Mouse (Mus musculus): ENCODE data around the gene Stab2. TPM values are rescaled to one million over a fixed set of nuclear protein-coding genes. Genes with fewer than 3 reads are reported as not detected.

The Stab2 gene
- polyA plus RNA-seq, 1 experiment, result 0.31 TPM

- H3K27ac ChIP-seq (ENCODE audit: insufficient read depth, low read depth, low read length), result no peak overlapping the region
- peaks cover 25% of the 10 kb centered on the region for H3K4me1 ChIP-seq (ENCODE audit: control insufficient read depth, insufficient read depth, low read length)
- H3K4me3 ChIP-seq (ENCODE audit: insufficient read depth, low read length), result no peak overlapping the region
- no peak for TF ChIP-seq CTCF (IDR thresholded peaks at IDR 0.05; ENCODE audit: low read depth, low read length)
- TF ChIP-seq POLR2A (IDR thresholded peaks at IDR 0.05; ENCODE audit: borderline replicate concordance, low read depth, low read length), result no peak
These were observed 129.1 kb downstream of the Stab2 start for GRCm38 (mm10) chr10:86878721-86879120.

GRCm38 (mm10) chr10:86872591-86872990 is 135.2 kb downstream of the Stab2 start:
- TF ChIP-seq POLR2A (IDR thresholded peaks at IDR 0.05; ENCODE audit: borderline replicate concordance, low read depth, low read length), result no peak
- no peak for TF ChIP-seq CTCF (IDR thresholded peaks at IDR 0.05; ENCODE audit: low read depth, low read length)
- H3K27ac ChIP-seq (ENCODE audit: insufficient read depth, low read depth, low read length), result no peak overlapping the region
- peaks cover 3% of the 10 kb centered on the region; the same call in 1 of the 2 replicates for H3K4me1 ChIP-seq (ENCODE audit: control insufficient read depth, insufficient read depth, low read length)
- no peak overlapping the region for H3K4me3 ChIP-seq (ENCODE audit: insufficient read depth, low read length)

GRCm38 (mm10) chr10:86872121-86872520 is 135.7 kb downstream of the Stab2 start:
- Histone ChIP-seq H3K27ac (ENCODE audit: insufficient read depth, low read depth, low read length) (no peak overlapping the region), H3K4me3 (ENCODE audit: insufficient read depth, low read length) (no peak overlapping the region), H3K4me1 (ENCODE audit: control insufficient read depth, insufficient read depth, low read length) (peaks cover 3% of the 10 kb centered on the region)
- no peak for TF ChIP-seq POLR2A (IDR thresholded peaks at IDR 0.05; ENCODE audit: borderline replicate concordance, low read depth, low read length)
- no peak for TF ChIP-seq CTCF (IDR thresholded peaks at IDR 0.05; ENCODE audit: low read depth, low read length)

GRCm38 (mm10) chr10:86863429-86863828 is 144.4 kb downstream of the Stab2 start:
- TF ChIP-seq CTCF (IDR thresholded peaks at IDR 0.05; ENCODE audit: low read depth, low read length) (peak; percentile 35; the same call in 1 of the 2 replicates), POLR2A (IDR thresholded peaks at IDR 0.05; ENCODE audit: borderline replicate concordance, low read depth, low read length) (no peak)
- Histone ChIP-seq H3K4me1 (ENCODE audit: control insufficient read depth, insufficient read depth, low read length) (peaks cover 3% of the 10 kb centered on the region; the same call in 1 of the 2 replicates), H3K4me3 (ENCODE audit: insufficient read depth, low read length) (no peak overlapping the region), H3K27ac (ENCODE audit: insufficient read depth, low read depth, low read length) (no peak overlapping the region)

GRCm38 (mm10) chr10:86862496-86862895 is 145.3 kb downstream of the Stab2 start:
- no peak for TF ChIP-seq POLR2A (IDR thresholded peaks at IDR 0.05; ENCODE audit: borderline replicate concordance, low read depth, low read length)
- TF ChIP-seq CTCF (IDR thresholded peaks at IDR 0.05; ENCODE audit: low read depth, low read length), result no peak
- Histone ChIP-seq H3K4me3 (ENCODE audit: insufficient read depth, low read length) (no peak overlapping the region), H3K4me1 (ENCODE audit: control insufficient read depth, insufficient read depth, low read length) (peaks cover 3% of the 10 kb centered on the region; the same call in 1 of the 2 replicates), H3K27ac (ENCODE audit: insufficient read depth, low read depth, low read length) (no peak overlapping the region)

GRCm38 (mm10) chr10:86860396-86860795 is 147.4 kb downstream of the Stab2 start:
- H3K27ac ChIP-seq (ENCODE audit: insufficient read depth, low read depth, low read length), result no peak overlapping the region
- no peak overlapping the region for H3K4me3 ChIP-seq (ENCODE audit: insufficient read depth, low read length)
- H3K4me1 ChIP-seq (ENCODE audit: control insufficient read depth, insufficient read depth, low read length), result peaks cover 3% of the 10 kb centered on the region; the same call in 1 of the 2 replicates
- TF ChIP-seq CTCF (IDR thresholded peaks at IDR 0.05; ENCODE audit: low read depth, low read length), result no peak
- no peak for TF ChIP-seq POLR2A (IDR thresholded peaks at IDR 0.05; ENCODE audit: borderline replicate concordance, low read depth, low read length)

- no peak for TF ChIP-seq POLR2A (IDR thresholded peaks at IDR 0.05; ENCODE audit: borderline replicate concordance, low read depth, low read length)
- no peak for TF ChIP-seq CTCF (IDR thresholded peaks at IDR 0.05; ENCODE audit: low read depth, low read length)
- no peak overlapping the region for H3K27ac ChIP-seq (ENCODE audit: insufficient read depth, low read depth, low read length)
- H3K4me3 ChIP-seq (ENCODE audit: insufficient read depth, low read length), result no peak overlapping the region
- H3K4me1 ChIP-seq (ENCODE audit: control insufficient read depth, insufficient read depth, low read length), result peaks cover 3% of the 10 kb centered on the region; the same call in 1 of the 2 replicates
These were observed 154.4 kb downstream of the Stab2 start for GRCm38 (mm10) chr10:86853433-86853832.

- TF ChIP-seq CTCF (IDR thresholded peaks at IDR 0.05; ENCODE audit: low read depth, low read length), result no peak
- no peak for TF ChIP-seq POLR2A (IDR thresholded peaks at IDR 0.05; ENCODE audit: borderline replicate concordance, low read depth, low read length)
- Histone ChIP-seq H3K4me1 (ENCODE audit: control insufficient read depth, insufficient read depth, low read length) (peaks cover 3% of the 10 kb centered on the region; the same call in 1 of the 2 replicates), H3K4me3 (ENCODE audit: insufficient read depth, low read length) (no peak overlapping the region), H3K27ac (ENCODE audit: insufficient read depth, low read depth, low read length) (no peak overlapping the region)
These were observed 155.7 kb downstream of the Stab2 start for GRCm38 (mm10) chr10:86852160-86852559.

- H3K27ac ChIP-seq (ENCODE audit: insufficient read depth, low read depth, low read length), result no peak overlapping the region
- no peaks in the 10 kb centered on the region for H3K4me1 ChIP-seq (ENCODE audit: control insufficient read depth, insufficient read depth, low read length)
- H3K4me3 ChIP-seq (ENCODE audit: insufficient read depth, low read length), result no peak overlapping the region
- TF ChIP-seq CTCF (IDR thresholded peaks at IDR 0.05; ENCODE audit: low read depth, low read length) (no peak), POLR2A (IDR thresholded peaks at IDR 0.05; ENCODE audit: borderline replicate concordance, low read depth, low read length) (no peak)
These were observed 158.3 kb downstream of the Stab2 start for GRCm38 (mm10) chr10:86849508-86849907.

GRCm38 (mm10) chr10:86849087-86849486 is 158.7 kb downstream of the Stab2 start:
- no peak overlapping the region for H3K4me3 ChIP-seq (ENCODE audit: insufficient read depth, low read length)
- no peak overlapping the region for H3K27ac ChIP-seq (ENCODE audit: insufficient read depth, low read depth, low read length)
- TF ChIP-seq CTCF (IDR thresholded peaks at IDR 0.05; ENCODE audit: low read depth, low read length), result no peak
- TF ChIP-seq POLR2A (IDR thresholded peaks at IDR 0.05; ENCODE audit: borderline replicate concordance, low read depth, low read length), result no peak
- no peaks in the 10 kb centered on the region for H3K4me1 ChIP-seq (ENCODE audit: control insufficient read depth, insufficient read depth, low read length)
